Mouse (Mus musculus) midbrain, embryonic 12.5 days (tissue): ENCODE data around the gene Numbl. TPM values are rescaled to one million over a fixed set of nuclear protein-coding genes. Genes with fewer than 3 reads are reported as not detected.

Source experiments
- ATAC-seq: fragments of 200-750 bp; cut with Nextera tagmentation; 2 replicates; pipeline ENCODE4 v1.8.0; 2017; ENCODE audit warnings: low read depth, moderate TSS enrichment, moderate library complexity; ENCODE audit not compliant: low FRiP score
- H3K27ac ChIP-seq: fragments of 300-500 bp; sonication (generic); replicated peaks from 2 replicates; pipeline ENCODE4 v1.5.1; 2016; ENCODE audit warnings: mild to moderate bottlenecking
- H3K27me3 ChIP-seq: fragments of 300-500 bp; sonication (generic); 2 replicates; pipeline ENCODE4 v1.6.1; 2016; ENCODE audit warnings: mild to moderate bottlenecking
- H3K36me3 ChIP-seq: fragments of 300-500 bp; sonication (generic); 2 replicates; pipeline ENCODE4 v1.6.1; 2016
- H3K4me1 ChIP-seq: fragments of 300-500 bp; sonication (generic); 2 replicates; pipeline ENCODE4 v1.6.1; 2016
- H3K4me2 ChIP-seq: fragments of 300-500 bp; sonication (generic); replicated peaks from 2 replicates; pipeline ENCODE4 v1.6.1; 2016; ENCODE audit warnings: mild to moderate bottlenecking, moderate library complexity
- H3K4me3 ChIP-seq: fragments of 300-500 bp; sonication (generic); 2 replicates; pipeline ENCODE4 v1.5.1; 2016; ENCODE audit warnings: mild to moderate bottlenecking
- H3K9ac ChIP-seq: fragments of 300-500 bp; sonication (generic); replicated peaks from 2 replicates; pipeline ENCODE4 v1.6.1; 2016; ENCODE audit warnings: mild to moderate bottlenecking, moderate library complexity
- H3K9me3 ChIP-seq: fragments of 300-500 bp; sonication (generic); 2 replicates; pipeline ENCODE4 v1.6.1; 2016; ENCODE audit warnings: mild to moderate bottlenecking
- WGBS: fragments of 180-500 bp; shearing (Covaris S2); methylation state at CpG from one replicate; pipeline ENCODE4 v1.1.7; 2016; 5-methylcytosine and 5-hydroxymethylcytosine counted together
- polyA plus RNA-seq: library from polyadenylated mRNA; unstranded; fragments of >200 nt; fragmentation: Nextera tagmentation; extraction: Ambion mirVana; gene quantifications from 2 replicates; pipeline ENCODE4 v1.2.1, GENCODE M21; 2016

Numbl gene
- polyA plus RNA-seq, 1 experiment from 2014 or later, result 61.2 TPM

DNA sequence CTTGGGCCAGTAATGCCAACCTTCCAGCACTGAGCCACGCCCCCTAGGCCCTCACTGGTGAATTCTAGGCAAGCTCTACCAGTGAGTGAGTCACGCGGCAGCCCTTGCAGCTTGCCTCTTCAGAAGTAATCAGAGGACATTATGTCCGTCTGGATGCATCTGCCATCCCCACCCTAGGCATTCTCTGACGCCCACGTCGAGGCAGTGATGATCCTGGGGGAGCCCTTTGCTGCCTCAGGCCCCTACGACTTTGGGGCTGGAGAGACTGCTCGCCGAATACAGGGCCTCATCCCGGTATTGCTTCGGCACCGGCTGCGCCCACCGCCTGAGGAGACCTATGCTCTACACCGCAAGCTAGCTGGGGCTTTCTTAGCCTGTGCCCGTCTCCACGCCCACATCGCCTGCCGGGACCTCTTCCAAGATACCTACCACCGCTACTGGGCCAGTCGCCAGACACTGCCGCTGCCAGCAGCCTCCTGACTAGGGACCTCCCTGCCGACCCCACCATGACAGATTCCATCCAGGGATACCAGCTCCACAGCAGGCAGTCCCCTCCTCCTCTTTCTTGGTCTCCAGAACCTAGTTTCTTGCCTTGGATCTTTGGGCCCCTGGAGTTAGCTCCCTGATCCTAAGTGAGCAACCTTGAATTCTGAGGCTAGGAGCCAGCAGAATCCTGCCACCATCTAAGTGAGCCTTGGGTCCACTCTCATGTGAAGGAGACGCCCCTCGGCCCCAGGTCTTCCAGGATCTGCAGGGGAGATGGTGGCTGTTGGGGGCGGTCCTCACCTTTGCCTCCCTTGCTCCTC lies 984 bp upstream of the Numbl start:
- ATAC-seq, result no peak
- peak overlapping the region; percentile 87 for H3K4me3 ChIP-seq
- peaks cover 14% of the 10 kb centered on the region for H3K36me3 ChIP-seq
- peak overlapping the region; percentile 88 for H3K4me2 ChIP-seq
- H3K27me3 ChIP-seq, result no peaks in the 10 kb centered on the region
- H3K9ac ChIP-seq, result peak overlapping the region; percentile 39; the same call in 1 of the 2 replicates
- H3K9me3 ChIP-seq, result no peaks in the 10 kb centered on the region
- H3K4me1 ChIP-seq, result peaks cover 56% of the 10 kb centered on the region
- WGBS, result 13% methylated on average over 27 of the region's 27 CpGs
- H3K27ac ChIP-seq, result peak overlapping the region; percentile 93

- 0% methylated on average over 3 of the region's 6 CpGs for WGBS
- no peaks in the 10 kb centered on the region for H3K9me3 ChIP-seq
- H3K4me3 ChIP-seq, result peak overlapping the region; percentile 87
- H3K4me2 ChIP-seq, result peak overlapping the region; percentile 88
- ATAC-seq, result peak; percentile 59
- peak overlapping the region; percentile 5; the same call in 1 of the 2 replicates for H3K9ac ChIP-seq
- H3K36me3 ChIP-seq, result peaks cover 15% of the 10 kb centered on the region
- H3K4me1 ChIP-seq, result peaks cover 56% of the 10 kb centered on the region
- no peaks in the 10 kb centered on the region for H3K27me3 ChIP-seq
- H3K27ac ChIP-seq, result peak overlapping the region; percentile 93
Observed at GRCm38 (mm10) chr7:27257852-27258204, 405 bp upstream of the Numbl start.

DNA sequence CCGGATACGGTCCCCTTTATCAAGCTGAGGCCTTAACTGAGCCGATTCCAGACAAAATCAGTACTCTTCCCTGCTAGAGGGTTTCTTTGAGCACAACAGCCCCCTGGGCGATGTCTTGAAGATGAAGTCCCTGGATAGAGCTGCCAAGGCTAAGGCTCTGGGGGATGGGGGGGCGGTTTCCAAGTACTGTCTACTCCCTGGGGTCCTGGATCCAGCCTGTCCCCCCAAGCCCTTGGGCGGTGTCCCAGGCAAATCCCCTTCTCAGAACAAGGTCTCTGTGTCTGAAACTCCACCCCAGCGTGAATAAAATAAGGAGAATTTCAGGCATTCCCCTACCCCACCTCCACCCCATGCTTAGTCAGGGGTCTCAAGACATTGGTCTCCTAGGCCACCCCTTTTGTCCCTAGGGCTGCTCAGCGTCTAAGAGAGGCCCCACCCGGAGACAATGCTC lies 1.1 kb downstream of the Numbl start:
- Histone ChIP-seq H3K4me3 (peak overlapping the region; percentile 87), H3K27ac (peak overlapping the region; percentile 93), H3K4me2 (peak overlapping the region; percentile 88), H3K9me3 (no peaks in the 10 kb centered on the region), H3K36me3 (peaks cover 24% of the 10 kb centered on the region), H3K9ac (peak overlapping the region; percentile 92), H3K4me1 (peaks cover 56% of the 10 kb centered on the region), H3K27me3 (no peaks in the 10 kb centered on the region)
- WGBS, result under 1% methylated on average over 9 of the region's 9 CpGs
- peak; percentile 2; the same call in 1 of the 2 replicates for ATAC-seq

GRCm38 (mm10) chr7:27259771-27260170 lies 1.5 kb downstream of the Numbl start:
- ATAC-seq, result no peak
- peak overlapping the region; percentile 93 for H3K27ac ChIP-seq
- H3K9me3 ChIP-seq, result no peaks in the 10 kb centered on the region
- peak overlapping the region; percentile 87 for H3K4me3 ChIP-seq
- peaks cover 29% of the 10 kb centered on the region for H3K36me3 ChIP-seq
- no peaks in the 10 kb centered on the region for H3K27me3 ChIP-seq
- H3K4me1 ChIP-seq, result peaks cover 56% of the 10 kb centered on the region
- peak overlapping the region; percentile 92 for H3K9ac ChIP-seq
- 27% methylated on average over 5 of the region's 5 CpGs for WGBS
- H3K4me2 ChIP-seq, result peak overlapping the region; percentile 88

DNA sequence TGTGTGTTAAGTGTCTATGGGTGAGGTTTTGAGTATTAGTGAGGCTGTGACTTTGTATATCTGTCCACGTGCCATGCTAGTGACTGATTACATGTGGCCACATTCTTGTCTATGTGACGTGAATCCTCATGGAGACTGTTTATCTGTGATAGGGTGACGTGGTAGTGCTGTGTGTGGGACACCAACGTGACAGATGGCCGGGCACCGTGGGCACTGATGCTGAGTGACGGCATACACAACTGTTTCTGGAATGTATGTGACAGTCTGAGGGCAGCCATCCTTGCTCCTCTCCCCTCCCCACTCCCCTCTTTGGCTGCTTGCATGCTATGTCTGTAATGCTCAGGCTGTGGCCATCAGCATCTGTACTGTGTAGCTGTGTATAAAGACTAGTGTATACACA lies 2.6 kb downstream of the Numbl start:
- peak overlapping the region; percentile 46 for H3K9ac ChIP-seq
- H3K27ac ChIP-seq, result no peak overlapping the region
- no peaks in the 10 kb centered on the region for H3K9me3 ChIP-seq
- H3K4me2 ChIP-seq, result peak overlapping the region; percentile 88
- no peak for ATAC-seq
- H3K4me3 ChIP-seq, result peak overlapping the region; percentile 87
- peaks cover 53% of the 10 kb centered on the region for H3K4me1 ChIP-seq
- WGBS, result 72% methylated on average over 7 of the region's 7 CpGs
- peaks cover 39% of the 10 kb centered on the region for H3K36me3 ChIP-seq
- no peaks in the 10 kb centered on the region for H3K27me3 ChIP-seq

DNA sequence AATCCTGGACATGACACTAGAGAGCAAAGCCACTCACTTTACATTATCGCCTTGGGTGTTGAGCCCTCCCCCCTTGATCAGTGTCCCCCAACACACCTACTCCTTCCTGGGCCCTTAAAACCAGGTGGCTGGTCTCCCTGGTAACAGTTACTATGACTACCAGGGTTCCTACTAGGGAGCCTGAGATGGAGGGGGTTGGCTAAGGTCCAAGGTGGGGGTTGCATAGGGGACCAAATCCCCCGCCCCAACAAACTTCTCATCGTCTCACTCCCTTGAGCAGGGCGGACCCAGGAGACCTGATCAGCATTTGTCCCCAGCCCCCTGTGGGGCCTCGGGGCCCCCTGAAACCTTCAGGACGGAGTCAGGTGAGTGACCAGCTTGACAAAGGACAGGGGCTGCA lies 3.7 kb downstream of the Numbl start:
- no peak overlapping the region for H3K9ac ChIP-seq
- ATAC-seq, result no peak
- no peak overlapping the region for H3K27ac ChIP-seq
- no peaks in the 10 kb centered on the region for H3K9me3 ChIP-seq
- no peaks in the 10 kb centered on the region for H3K27me3 ChIP-seq
- no peak overlapping the region for H3K4me3 ChIP-seq
- peaks cover 48% of the 10 kb centered on the region for H3K36me3 ChIP-seq
- WGBS, result 87% methylated on average over 6 of the region's 6 CpGs
- no peak overlapping the region for H3K4me2 ChIP-seq
- peaks cover 42% of the 10 kb centered on the region for H3K4me1 ChIP-seq

- Histone ChIP-seq H3K27ac (no peak overlapping the region), H3K4me3 (no peak overlapping the region), H3K9ac (no peak overlapping the region), H3K9me3 (no peaks in the 10 kb centered on the region), H3K27me3 (no peaks in the 10 kb centered on the region), H3K4me1 (peaks cover 24% of the 10 kb centered on the region), H3K36me3 (peaks cover 77% of the 10 kb centered on the region), H3K4me2 (no peak overlapping the region)
- no peak for ATAC-seq
- 90% methylated on average over 12 of the region's 12 CpGs for WGBS
Observed at GRCm38 (mm10) chr7:27264761-27265160, 6.5 kb downstream of the Numbl start.

DNA sequence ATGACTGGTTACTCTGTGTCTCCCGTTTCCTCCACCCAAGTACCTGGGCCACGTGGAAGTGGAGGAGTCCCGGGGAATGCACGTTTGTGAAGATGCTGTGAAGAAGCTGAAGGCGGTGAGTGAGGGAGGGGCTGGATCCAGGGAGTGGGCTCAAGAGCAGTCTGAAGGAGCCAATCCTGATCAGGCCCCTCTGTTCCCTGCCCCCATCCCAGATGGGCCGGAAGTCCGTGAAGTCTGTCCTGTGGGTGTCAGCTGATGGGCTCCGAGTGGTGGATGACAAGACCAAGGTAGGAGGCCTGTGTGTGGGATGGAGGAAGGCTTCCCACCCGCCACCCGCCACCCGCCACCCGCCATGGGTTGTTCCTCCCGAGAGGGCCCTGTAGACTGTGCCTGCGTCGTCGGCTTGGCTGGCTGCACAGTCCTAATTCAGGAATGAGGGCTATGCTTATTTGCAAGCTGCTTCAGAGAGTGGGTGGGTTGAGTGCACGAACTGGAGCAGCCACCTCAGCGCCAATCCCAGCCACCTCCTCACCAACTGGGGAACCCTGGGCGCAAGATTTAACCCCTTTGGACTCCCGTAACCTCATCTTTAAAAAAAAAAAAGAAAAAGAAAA lies 8.4 kb downstream of the Numbl start:
- H3K9ac ChIP-seq, result no peak overlapping the region
- H3K36me3 ChIP-seq, result peaks cover 96% of the 10 kb centered on the region
- H3K4me3 ChIP-seq, result no peak overlapping the region
- no peaks in the 10 kb centered on the region for H3K9me3 ChIP-seq
- H3K27ac ChIP-seq, result no peak overlapping the region
- H3K4me2 ChIP-seq, result no peak overlapping the region
- ATAC-seq, result no peak
- H3K4me1 ChIP-seq, result peaks cover 7% of the 10 kb centered on the region
- 83% methylated on average over 20 of the region's 20 CpGs for WGBS
- no peaks in the 10 kb centered on the region for H3K27me3 ChIP-seq

GRCm38 (mm10) chr7:27271423-27271822 lies 13.2 kb downstream of the Numbl start:
- no peak for ATAC-seq
- Histone ChIP-seq H3K36me3 (peaks cover 90% of the 10 kb centered on the region), H3K4me3 (no peak overlapping the region), H3K27ac (no peak overlapping the region), H3K27me3 (no peaks in the 10 kb centered on the region), H3K9me3 (no peaks in the 10 kb centered on the region), H3K9ac (no peak overlapping the region), H3K4me2 (no peak overlapping the region), H3K4me1 (0 out of 2 replicates have a peak, but pooled peaks cover 2% of the 10 kb centered on the region)
- WGBS, result 83% methylated on average over 8 of the region's 8 CpGs

- Histone ChIP-seq H3K4me1 (0 out of 2 replicates have a peak, but pooled peaks cover 2% of the 10 kb centered on the region), H3K27ac (no peak overlapping the region), H3K4me3 (0 out of 2 replicates have a peak overlapping the region, but pooled peaks have one; percentile 2), H3K4me2 (no peak overlapping the region), H3K9ac (no peak overlapping the region), H3K27me3 (no peaks in the 10 kb centered on the region), H3K36me3 (peaks cover 90% of the 10 kb centered on the region), H3K9me3 (no peaks in the 10 kb centered on the region)
- 58% methylated on average over 32 of the region's 32 CpGs for WGBS
- no peak for ATAC-seq
Observed at GRCm38 (mm10) chr7:27273739-27274351, 15.6 kb downstream of the Numbl start.

DNA sequence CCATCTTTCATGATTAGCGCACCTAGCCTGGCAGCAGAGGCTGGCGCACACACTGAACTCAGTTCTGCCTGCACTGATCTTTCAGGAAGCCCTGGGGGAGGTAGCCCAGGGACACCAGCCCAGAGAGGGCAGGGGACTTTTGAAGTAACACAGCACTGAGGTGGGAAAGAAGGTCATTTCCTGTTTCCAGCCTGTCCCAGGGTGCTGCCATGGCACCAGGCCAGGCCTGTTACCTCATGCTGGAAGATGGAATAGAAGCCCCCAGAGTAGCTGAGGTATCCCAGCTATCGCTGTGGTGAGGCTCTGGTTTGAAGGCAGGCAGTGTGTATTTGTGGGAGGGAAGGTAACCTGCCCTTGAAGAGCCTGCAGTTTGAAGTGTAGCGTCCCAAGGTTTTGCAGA lies 16.7 kb downstream of the Numbl start:
- H3K4me1 ChIP-seq, result 0 out of 2 replicates have a peak, but pooled peaks cover 2% of the 10 kb centered on the region
- H3K9me3 ChIP-seq, result no peaks in the 10 kb centered on the region
- no peaks in the 10 kb centered on the region for H3K27me3 ChIP-seq
- ATAC-seq, result no peak
- 93% methylated on average over 4 of the region's 4 CpGs for WGBS
- no peak overlapping the region for H3K27ac ChIP-seq
- no peak overlapping the region for H3K4me2 ChIP-seq
- peaks cover 90% of the 10 kb centered on the region for H3K36me3 ChIP-seq
- no peak overlapping the region for H3K9ac ChIP-seq
- no peak overlapping the region for H3K4me3 ChIP-seq

DNA sequence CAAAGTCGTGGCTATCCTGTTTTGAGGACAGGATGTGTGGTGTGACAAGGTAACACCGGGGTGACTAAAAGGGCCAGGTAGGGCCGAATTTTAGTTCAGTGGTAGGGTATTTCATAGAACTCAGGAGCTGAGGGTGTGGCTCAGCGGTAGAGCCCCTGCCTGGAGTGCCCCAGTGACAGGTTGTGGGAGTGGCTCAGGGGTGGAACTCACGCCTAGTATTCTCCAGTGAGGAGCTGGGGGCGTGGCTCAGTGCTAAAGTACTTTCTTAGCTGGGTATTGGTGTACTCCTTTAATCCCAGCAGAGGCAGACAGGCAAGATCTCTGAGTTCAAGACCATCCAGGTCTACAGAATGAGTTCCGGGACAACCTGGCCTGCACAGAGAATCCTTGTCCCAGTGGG lies 17.8 kb downstream of the Numbl start:
- Histone ChIP-seq H3K9ac (no peak overlapping the region), H3K9me3 (no peaks in the 10 kb centered on the region), H3K36me3 (peaks cover 89% of the 10 kb centered on the region), H3K27ac (no peak overlapping the region), H3K4me2 (no peak overlapping the region), H3K4me1 (0 out of 2 replicates have a peak, but pooled peaks cover 2% of the 10 kb centered on the region), H3K27me3 (no peaks in the 10 kb centered on the region), H3K4me3 (no peak overlapping the region)
- ATAC-seq, result no peak
- 65% methylated on average over 7 of the region's 7 CpGs for WGBS
